9 mouse cellular contexts compared by ENCODE assay signal in the genomic region with DNA sequence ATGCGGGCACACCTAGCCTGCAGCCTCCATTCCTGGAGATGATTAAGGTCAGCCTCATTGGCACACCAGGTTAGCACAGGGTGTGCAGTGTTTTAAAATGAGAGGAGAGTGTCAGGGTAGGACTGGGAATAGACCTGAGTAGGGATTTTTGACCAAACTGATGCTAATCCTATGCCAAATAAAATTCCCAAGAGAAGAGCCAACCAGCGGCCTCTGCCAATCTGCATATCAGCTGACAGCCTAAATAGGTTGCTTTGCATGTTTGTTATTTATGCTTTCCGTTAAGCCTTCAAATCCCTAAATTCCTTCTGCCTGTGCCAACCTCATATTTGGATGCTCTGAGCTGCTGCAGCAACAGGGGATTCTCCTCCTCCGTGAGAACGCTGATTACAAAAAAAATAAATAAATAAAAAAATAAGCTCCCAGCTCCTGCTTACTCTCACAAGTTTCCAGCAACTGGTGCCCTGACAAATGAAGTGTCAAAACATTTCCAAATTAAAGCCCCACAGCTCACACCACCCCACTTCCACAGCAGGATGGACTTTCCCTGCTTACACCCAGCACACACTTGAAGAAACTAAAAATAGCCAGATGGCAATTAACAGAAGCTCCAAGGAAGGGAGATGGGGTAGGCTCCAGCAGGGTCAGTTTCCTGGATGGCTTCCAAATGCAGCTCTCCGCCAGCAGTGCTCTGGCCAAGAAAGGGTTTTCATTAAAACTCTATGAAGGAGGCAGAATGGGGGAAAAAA.
DNase-seq lines count a peak whose midpoint lies in the region; ATAC-seq lines count a peak whose summit lies in the region.
"Had no signal": no experiment of that assay in that cellular context is flagged by ENCODE, and none has a peak within 500 bp of the region (broad histone marks: within the 10 kb centered on the region; RNA-seq: fewer than 3 reads in every experiment).

No protein-coding gene starts in this region.

- no peak overlapping the region for H3K9ac ChIP-seq in heart, embryonic 13.5 days
- no peak overlapping the region for H3K9ac ChIP-seq in midbrain, embryonic 13.5 days (replicated peaks)
- H3K9ac ChIP-seq in midbrain, embryonic 11.5 days (ENCODE audit: low read length): no peak overlapping the region
- no peak overlapping the region for H3K9ac ChIP-seq in embryonic facial prominence, embryonic 14.5 days (ENCODE audit: low read depth, low read length)

- H3K4me1 ChIP-seq in heart, embryonic 13.5 days: peaks cover 27% of the 10 kb centered on the region
- peaks cover 10% of the 10 kb centered on the region; the same call in 1 of the 2 replicates for H3K4me1 ChIP-seq in midbrain, embryonic 13.5 days (replicated peaks)
- no peaks in the 10 kb centered on the region for H3K4me1 ChIP-seq in midbrain, embryonic 11.5 days (ENCODE audit: control insufficient read depth, insufficient read depth, low read length)
- no peaks in the 10 kb centered on the region for H3K4me1 ChIP-seq in embryonic facial prominence, embryonic 14.5 days (ENCODE audit: control insufficient read depth, insufficient read depth, low read length)

- no peak for ATAC-seq in heart, embryonic 13.5 days (ENCODE audit: extremely low read depth, insufficient number of reproducible peaks, low FRiP score, low TSS enrichment)
- peak; percentile 66; the same call in 1 of the 2 replicates for ATAC-seq in midbrain, embryonic 13.5 days
- ATAC-seq in midbrain, embryonic 11.5 days (ENCODE audit: low FRiP score): no peak
- ATAC-seq in embryonic facial prominence, embryonic 14.5 days (ENCODE audit: low read depth): peak; percentile 41; the same call in 1 of the 2 replicates
- ATAC-seq: CD4-positive, CD25-positive, alpha-beta regulatory T cell, adult 4 months had no signal

- H3K27ac ChIP-seq in heart, embryonic 13.5 days (replicated peaks): peak overlapping the region; percentile 67
- no peak overlapping the region for H3K27ac ChIP-seq in midbrain, embryonic 13.5 days
- no peak overlapping the region for H3K27ac ChIP-seq in midbrain, embryonic 11.5 days (ENCODE audit: low read depth, low read length)
- H3K27ac ChIP-seq in embryonic facial prominence, embryonic 14.5 days (replicated peaks; ENCODE audit: low read depth, low read length): no peak overlapping the region

- peak overlapping the region; percentile 59 for H3K4me2 ChIP-seq in heart, embryonic 13.5 days
- no peak overlapping the region for H3K4me2 ChIP-seq in midbrain, embryonic 13.5 days (replicated peaks)
- H3K4me2 ChIP-seq in midbrain, embryonic 11.5 days: no peak overlapping the region
- no peak overlapping the region for H3K4me2 ChIP-seq in embryonic facial prominence, embryonic 14.5 days (ENCODE audit: low read depth, low read length)

- H3K9me3 ChIP-seq in heart, embryonic 13.5 days: no peaks in the 10 kb centered on the region
- H3K9me3 ChIP-seq in midbrain, embryonic 13.5 days: no peaks in the 10 kb centered on the region
- H3K9me3 ChIP-seq in midbrain, embryonic 11.5 days (ENCODE audit: control insufficient read depth, low read length): no peaks in the 10 kb centered on the region
- no peaks in the 10 kb centered on the region for H3K9me3 ChIP-seq in embryonic facial prominence, embryonic 14.5 days (ENCODE audit: control insufficient read depth, low read length)

- WGBS in heart, embryonic 13.5 days: 18% methylated on average over 6 of the region's 6 CpGs
- 54% methylated on average over 6 of the region's 6 CpGs for WGBS in midbrain, embryonic 13.5 days
- WGBS in midbrain, embryonic 11.5 days: 61% methylated on average over 6 of the region's 6 CpGs
- 40% methylated on average over 6 of the region's 6 CpGs for WGBS in embryonic facial prominence, embryonic 14.5 days

- peak overlapping the region; percentile 15 for H3K4me3 ChIP-seq in heart, embryonic 13.5 days
- H3K4me3 ChIP-seq in midbrain, embryonic 13.5 days (replicated peaks): no peak overlapping the region
- no peak overlapping the region for H3K4me3 ChIP-seq in midbrain, embryonic 11.5 days (ENCODE audit: low read depth, low read length)
- no peak overlapping the region for H3K4me3 ChIP-seq in embryonic facial prominence, embryonic 14.5 days (ENCODE audit: low read depth, low read length)

- H3K36me3 ChIP-seq in heart, embryonic 13.5 days: no peaks in the 10 kb centered on the region
- H3K36me3 ChIP-seq in midbrain, embryonic 13.5 days: no peaks in the 10 kb centered on the region
- no peaks in the 10 kb centered on the region for H3K36me3 ChIP-seq in midbrain, embryonic 11.5 days (ENCODE audit: control insufficient read depth, insufficient read depth, low read length)
- H3K36me3 ChIP-seq in embryonic facial prominence, embryonic 14.5 days (ENCODE audit: control insufficient read depth, insufficient read depth, low read length): no peaks in the 10 kb centered on the region

- no peaks in the 10 kb centered on the region for H3K27me3 ChIP-seq in heart, embryonic 13.5 days (replicated peaks)
- no peaks in the 10 kb centered on the region for H3K27me3 ChIP-seq in midbrain, embryonic 13.5 days
- no peaks in the 10 kb centered on the region for H3K27me3 ChIP-seq in midbrain, embryonic 11.5 days (ENCODE audit: control insufficient read depth, insufficient read depth, low read length)
- H3K27me3 ChIP-seq in embryonic facial prominence, embryonic 14.5 days (replicated peaks; ENCODE audit: control insufficient read depth, insufficient read depth, low read length): no peaks in the 10 kb centered on the region

- intact Hi-C loops in heart, postnatal 25 days (cut with DNase I): no loop called here

- no peak for DNase-seq in heart, postnatal 25 days (ENCODE audit: low spot score)
- no peak for DNase-seq in midbrain, embryonic 11.5 days (ENCODE audit: low spot score, missing footprints)
- DNase-seq in embryonic facial prominence, embryonic 14.5 days (ENCODE audit: low spot score): peak; percentile 41
- peak; percentile 12 for DNase-seq in lung, postnatal 36 days
- no peak for DNase-seq in adrenal gland, postnatal 25 days
- no peak for DNase-seq in frontal cortex, postnatal 10 days (ENCODE audit: low spot score in 2 of 2)

Comparison
In these comparisons a context has a peak if more than half of its experiments do, and no peak if none do; other contexts are left out.
1. ATAC-seq: peak in midbrain, embryonic 13.5 days (single experiment) and embryonic facial prominence, embryonic 14.5 days (single experiment); none in heart, embryonic 13.5 days (single experiment) and midbrain, embryonic 11.5 days (single experiment).
2. DNase-seq: peak in embryonic facial prominence, embryonic 14.5 days (single experiment) and lung, postnatal 36 days (single experiment); none in heart, postnatal 25 days (single experiment), midbrain, embryonic 11.5 days (single experiment), adrenal gland, postnatal 25 days (single experiment) and frontal cortex, postnatal 10 days (0 of 2).